Mouse (Mus musculus): ENCODE data around the gene Ube2u. TPM values are rescaled to one million over a fixed set of nuclear protein-coding genes. Genes with fewer than 3 reads are reported as not detected.

The Ube2u gene
- polyA plus RNA-seq, 1 experiment from 2014 or later: 1.3 TPM

DNA sequence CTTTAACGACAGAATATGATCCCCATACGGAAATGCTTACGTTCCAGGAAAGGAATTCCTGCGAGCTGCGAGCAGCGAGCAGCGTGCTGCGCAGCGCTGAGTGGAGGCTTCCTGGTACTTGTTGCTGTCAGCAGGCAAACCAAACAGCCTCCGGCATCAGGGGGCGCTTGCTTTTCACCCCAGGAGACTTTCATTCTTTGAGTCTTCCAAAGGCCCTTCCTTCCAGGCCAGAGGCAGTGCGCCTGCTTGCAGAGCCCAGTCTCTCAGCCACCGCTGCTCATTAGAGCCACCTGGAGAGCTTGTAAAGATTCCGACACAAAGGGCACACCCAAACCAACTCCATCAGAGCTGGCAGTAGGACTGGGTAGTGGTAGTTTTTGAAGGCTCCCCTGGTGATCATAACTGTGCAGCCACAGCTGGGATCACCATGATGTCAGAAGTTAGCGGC is 48.9 kb downstream of the Ube2u start:
- peak overlapping the region; percentile 24; the same call in 1 of the 2 replicates for H3K9ac ChIP-seq (ENCODE audit: low read depth, low read length)
- ATAC-seq (ENCODE audit: low FRiP score, low TSS enrichment): peak; percentile 68
- no peaks in the 10 kb centered on the region for H3K9me3 ChIP-seq (ENCODE audit: control insufficient read depth, low read length)
- H3K4me3 ChIP-seq (ENCODE audit: low read length): peak overlapping the region; percentile 14; the same call in 1 of the 2 replicates
- WGBS: 8% methylated on average over 15 of the region's 15 CpGs
- no peaks in the 10 kb centered on the region for H3K36me3 ChIP-seq (ENCODE audit: control insufficient read depth, insufficient read depth, low read length)
- H3K4me2 ChIP-seq (replicated peaks; ENCODE audit: low read depth, low read length): peak overlapping the region; percentile 37
- no peak overlapping the region; the same call in 1 of the 2 replicates for H3K27ac ChIP-seq (ENCODE audit: low read depth, low read length)
- no peaks in the 10 kb centered on the region for H3K4me1 ChIP-seq (ENCODE audit: control insufficient read depth, insufficient read depth, low read length)
- peaks cover 3% of the 10 kb centered on the region; the same call in 1 of the 2 replicates for H3K27me3 ChIP-seq (ENCODE audit: control insufficient read depth, insufficient read depth, low read length)

DNA sequence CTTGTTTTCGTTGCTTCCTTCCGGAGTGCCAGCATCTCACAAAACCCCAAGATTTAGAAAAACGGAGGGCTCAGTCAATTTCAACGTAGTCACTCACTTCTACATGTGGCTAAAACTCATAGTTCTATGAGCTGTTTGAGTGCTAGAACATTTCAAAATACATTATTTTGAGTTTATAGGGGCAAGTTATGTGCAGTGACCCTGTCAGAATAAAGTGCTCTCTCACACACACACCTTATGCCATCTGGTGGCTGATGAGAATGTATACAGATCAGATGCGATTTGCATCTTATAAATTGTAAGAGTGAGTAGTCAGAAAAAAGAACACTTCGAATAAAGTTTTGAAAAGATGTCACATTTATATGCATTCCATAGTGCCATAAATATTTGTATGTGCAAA is 55.0 kb downstream of the Ube2u start:
- 77% methylated on average over 6 of the region's 6 CpGs for WGBS
- H3K27ac ChIP-seq (ENCODE audit: low read depth, low read length): no peak overlapping the region
- H3K4me2 ChIP-seq (replicated peaks; ENCODE audit: low read depth, low read length): no peak overlapping the region
- H3K9me3 ChIP-seq (ENCODE audit: control insufficient read depth, low read length): no peaks in the 10 kb centered on the region
- no peak overlapping the region for H3K4me3 ChIP-seq (ENCODE audit: low read length)
- no peak for ATAC-seq (ENCODE audit: low FRiP score, low TSS enrichment)
- H3K27me3 ChIP-seq (ENCODE audit: control insufficient read depth, insufficient read depth, low read length): no peaks in the 10 kb centered on the region
- no peak overlapping the region for H3K9ac ChIP-seq (ENCODE audit: low read depth, low read length)
- H3K36me3 ChIP-seq (ENCODE audit: control insufficient read depth, insufficient read depth, low read length): no peaks in the 10 kb centered on the region
- no peaks in the 10 kb centered on the region for H3K4me1 ChIP-seq (ENCODE audit: control insufficient read depth, insufficient read depth, low read length)

DNA sequence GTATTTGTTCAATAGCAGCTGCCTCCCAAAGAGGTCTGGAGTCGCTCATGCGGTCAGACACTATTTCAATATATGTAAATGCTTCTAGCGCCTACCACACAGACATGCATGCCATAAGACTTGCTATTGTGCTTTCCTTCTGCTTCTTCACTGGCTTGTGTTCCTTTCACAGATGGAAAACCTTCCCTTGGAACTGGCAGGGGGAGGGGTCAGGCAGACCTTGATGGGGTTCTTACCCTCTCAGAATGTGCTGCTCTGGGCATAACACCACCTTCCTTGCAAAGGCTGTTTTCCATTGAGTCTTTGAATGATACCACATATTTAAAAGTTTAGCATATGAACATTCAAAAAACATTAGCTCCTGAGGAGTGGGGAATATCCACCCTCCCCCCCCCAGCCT is 56.3 kb downstream of the Ube2u start:
- Histone ChIP-seq H3K4me3 (ENCODE audit: low read length) (no peak overlapping the region), H3K4me2 (replicated peaks; ENCODE audit: low read depth, low read length) (no peak overlapping the region), H3K36me3 (ENCODE audit: control insufficient read depth, insufficient read depth, low read length) (no peaks in the 10 kb centered on the region), H3K27ac (ENCODE audit: low read depth, low read length) (no peak overlapping the region), H3K27me3 (ENCODE audit: control insufficient read depth, insufficient read depth, low read length) (no peaks in the 10 kb centered on the region), H3K4me1 (ENCODE audit: control insufficient read depth, insufficient read depth, low read length) (no peaks in the 10 kb centered on the region), H3K9me3 (ENCODE audit: control insufficient read depth, low read length) (no peaks in the 10 kb centered on the region), H3K9ac (ENCODE audit: low read depth, low read length) (no peak overlapping the region)
- 86% methylated on average over 3 of the region's 3 CpGs for WGBS
- no peak for ATAC-seq (ENCODE audit: low FRiP score, low TSS enrichment)

DNA sequence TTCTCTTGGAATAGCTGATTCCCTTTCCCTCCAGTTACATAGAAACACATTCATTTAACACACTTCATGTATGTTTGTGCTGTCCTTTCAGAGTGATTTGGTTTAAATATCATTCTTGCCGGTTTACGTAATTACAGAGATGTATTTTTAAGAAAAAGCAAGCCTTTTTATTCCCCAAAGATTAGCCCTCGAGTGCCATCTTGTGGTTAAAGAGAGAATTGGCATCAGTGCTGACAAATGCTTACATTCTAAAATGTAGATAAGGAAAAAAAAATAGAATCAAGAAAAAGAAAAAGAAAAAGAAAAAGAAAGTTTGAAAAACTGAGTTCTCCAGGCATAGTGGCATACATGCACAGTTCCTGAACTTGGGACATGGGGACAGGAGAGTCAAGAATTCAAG is 59.2 kb downstream of the Ube2u start:
- H3K4me2 ChIP-seq (replicated peaks; ENCODE audit: low read depth, low read length): no peak overlapping the region
- H3K4me3 ChIP-seq (ENCODE audit: low read length): no peak overlapping the region
- H3K27me3 ChIP-seq (ENCODE audit: control insufficient read depth, insufficient read depth, low read length): no peaks in the 10 kb centered on the region
- H3K27ac ChIP-seq (ENCODE audit: low read depth, low read length): no peak overlapping the region
- H3K4me1 ChIP-seq (ENCODE audit: control insufficient read depth, insufficient read depth, low read length): no peaks in the 10 kb centered on the region
- no peaks in the 10 kb centered on the region for H3K9me3 ChIP-seq (ENCODE audit: control insufficient read depth, low read length)
- ATAC-seq (ENCODE audit: low FRiP score, low TSS enrichment): no peak
- no peak overlapping the region for H3K9ac ChIP-seq (ENCODE audit: low read depth, low read length)
- no peaks in the 10 kb centered on the region for H3K36me3 ChIP-seq (ENCODE audit: control insufficient read depth, insufficient read depth, low read length)
- 5% methylated on average over 3 of the region's 3 CpGs for WGBS

DNA sequence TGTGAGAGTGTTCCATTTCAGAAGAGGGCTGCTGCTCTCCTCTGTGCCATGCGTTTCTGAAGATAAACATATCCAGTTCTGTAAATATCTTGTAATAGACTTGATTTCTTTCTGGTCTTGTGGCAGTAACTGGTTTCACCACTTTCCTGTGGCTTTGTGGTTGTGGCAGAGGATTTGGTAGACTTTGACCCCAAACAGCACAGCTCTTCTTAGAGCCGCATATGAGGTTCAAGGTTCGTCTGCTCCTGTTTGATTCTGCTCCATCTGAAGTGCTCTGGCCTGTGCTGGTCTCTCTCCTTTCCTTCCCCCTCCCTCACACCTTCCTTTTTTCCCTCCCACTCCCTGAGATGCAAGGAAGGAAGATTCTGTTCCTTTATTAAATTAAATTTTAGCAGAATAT is 60.8 kb downstream of the Ube2u start:
- no peak overlapping the region for H3K9ac ChIP-seq (ENCODE audit: low read depth, low read length)
- H3K36me3 ChIP-seq (ENCODE audit: control insufficient read depth, insufficient read depth, low read length): no peaks in the 10 kb centered on the region
- no peak overlapping the region for H3K4me2 ChIP-seq (replicated peaks; ENCODE audit: low read depth, low read length)
- ATAC-seq (ENCODE audit: low FRiP score, low TSS enrichment): no peak
- no peaks in the 10 kb centered on the region for H3K27me3 ChIP-seq (ENCODE audit: control insufficient read depth, insufficient read depth, low read length)
- WGBS: 75% methylated on average over 3 of the region's 3 CpGs
- H3K27ac ChIP-seq (ENCODE audit: low read depth, low read length): no peak overlapping the region
- no peak overlapping the region for H3K4me3 ChIP-seq (ENCODE audit: low read length)
- H3K4me1 ChIP-seq (ENCODE audit: control insufficient read depth, insufficient read depth, low read length): no peaks in the 10 kb centered on the region
- H3K9me3 ChIP-seq (ENCODE audit: control insufficient read depth, low read length): no peaks in the 10 kb centered on the region

DNA sequence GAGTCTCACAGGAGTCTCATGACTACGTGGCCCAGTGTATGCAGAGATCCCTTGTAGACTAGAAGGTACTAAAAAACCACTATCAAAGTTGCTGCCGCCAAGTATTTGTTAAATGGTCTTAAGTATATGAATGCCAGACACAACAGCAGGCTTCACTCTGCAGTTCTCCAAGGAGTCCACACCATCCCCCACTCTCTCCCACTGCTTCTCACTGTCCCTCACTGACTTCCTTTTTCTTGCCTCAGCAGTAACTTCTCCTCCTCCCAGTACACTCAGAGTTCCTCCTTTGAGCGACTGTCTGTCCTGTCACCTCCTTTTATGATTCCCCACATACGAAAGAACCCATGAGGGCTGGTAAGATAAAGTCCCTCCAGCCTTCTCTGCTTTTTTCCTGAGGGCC is 69.3 kb downstream of the Ube2u start:
- H3K4me1 ChIP-seq (ENCODE audit: control insufficient read depth, insufficient read depth, low read length): no peaks in the 10 kb centered on the region
- 47% methylated on average over 4 of the region's 4 CpGs for WGBS
- no peak overlapping the region for H3K4me3 ChIP-seq (ENCODE audit: low read length)

DNA sequence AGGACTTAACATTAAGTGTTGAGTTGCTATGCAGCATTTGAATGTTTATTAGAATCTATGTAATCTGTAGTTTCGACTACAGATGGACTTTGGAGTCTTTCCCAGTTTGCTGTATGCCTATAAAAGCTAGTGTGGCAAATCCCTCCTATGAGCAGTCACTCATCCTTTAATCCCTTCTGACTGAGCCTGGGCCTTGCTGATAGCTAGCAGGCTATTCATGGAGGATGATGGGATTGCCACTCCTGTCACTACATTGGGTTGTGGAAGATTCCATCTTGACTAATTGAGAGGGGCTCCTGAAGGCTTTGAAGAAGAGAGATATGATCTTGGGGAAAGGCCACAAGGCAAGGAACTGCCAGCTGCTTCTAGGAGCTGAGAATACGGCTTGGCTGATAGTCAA is 74.6 kb downstream of the Ube2u start:
- H3K4me2 ChIP-seq (replicated peaks; ENCODE audit: low read depth, low read length): no peak overlapping the region
- no peak for ATAC-seq (ENCODE audit: low FRiP score, low TSS enrichment)
- H3K36me3 ChIP-seq (ENCODE audit: control insufficient read depth, insufficient read depth, low read length): no peaks in the 10 kb centered on the region
- 82% methylated on average over 2 of the region's 2 CpGs for WGBS
- no peaks in the 10 kb centered on the region for H3K9me3 ChIP-seq (ENCODE audit: control insufficient read depth, low read length)
- H3K27me3 ChIP-seq (ENCODE audit: control insufficient read depth, insufficient read depth, low read length): no peaks in the 10 kb centered on the region
- H3K9ac ChIP-seq (ENCODE audit: low read depth, low read length): no peak overlapping the region
- H3K4me1 ChIP-seq (ENCODE audit: control insufficient read depth, insufficient read depth, low read length): no peaks in the 10 kb centered on the region
- H3K27ac ChIP-seq (ENCODE audit: low read depth, low read length): no peak overlapping the region
- H3K4me3 ChIP-seq (ENCODE audit: low read length): no peak overlapping the region

More for the DNA sequence above, 69.3 kb downstream of the Ube2u start:
- H3K27me3 ChIP-seq (ENCODE audit: control insufficient read depth, insufficient read depth, low read length): no peaks in the 10 kb centered on the region
- no peak overlapping the region for H3K27ac ChIP-seq (ENCODE audit: low read depth, low read length)
- no peaks in the 10 kb centered on the region for H3K9me3 ChIP-seq (ENCODE audit: control insufficient read depth, low read length)
- H3K4me2 ChIP-seq (replicated peaks; ENCODE audit: low read depth, low read length): no peak overlapping the region
- no peak overlapping the region for H3K9ac ChIP-seq (ENCODE audit: low read depth, low read length)
- no peaks in the 10 kb centered on the region for H3K36me3 ChIP-seq (ENCODE audit: control insufficient read depth, insufficient read depth, low read length)
- no peak for ATAC-seq (ENCODE audit: low FRiP score, low TSS enrichment)

DNA sequence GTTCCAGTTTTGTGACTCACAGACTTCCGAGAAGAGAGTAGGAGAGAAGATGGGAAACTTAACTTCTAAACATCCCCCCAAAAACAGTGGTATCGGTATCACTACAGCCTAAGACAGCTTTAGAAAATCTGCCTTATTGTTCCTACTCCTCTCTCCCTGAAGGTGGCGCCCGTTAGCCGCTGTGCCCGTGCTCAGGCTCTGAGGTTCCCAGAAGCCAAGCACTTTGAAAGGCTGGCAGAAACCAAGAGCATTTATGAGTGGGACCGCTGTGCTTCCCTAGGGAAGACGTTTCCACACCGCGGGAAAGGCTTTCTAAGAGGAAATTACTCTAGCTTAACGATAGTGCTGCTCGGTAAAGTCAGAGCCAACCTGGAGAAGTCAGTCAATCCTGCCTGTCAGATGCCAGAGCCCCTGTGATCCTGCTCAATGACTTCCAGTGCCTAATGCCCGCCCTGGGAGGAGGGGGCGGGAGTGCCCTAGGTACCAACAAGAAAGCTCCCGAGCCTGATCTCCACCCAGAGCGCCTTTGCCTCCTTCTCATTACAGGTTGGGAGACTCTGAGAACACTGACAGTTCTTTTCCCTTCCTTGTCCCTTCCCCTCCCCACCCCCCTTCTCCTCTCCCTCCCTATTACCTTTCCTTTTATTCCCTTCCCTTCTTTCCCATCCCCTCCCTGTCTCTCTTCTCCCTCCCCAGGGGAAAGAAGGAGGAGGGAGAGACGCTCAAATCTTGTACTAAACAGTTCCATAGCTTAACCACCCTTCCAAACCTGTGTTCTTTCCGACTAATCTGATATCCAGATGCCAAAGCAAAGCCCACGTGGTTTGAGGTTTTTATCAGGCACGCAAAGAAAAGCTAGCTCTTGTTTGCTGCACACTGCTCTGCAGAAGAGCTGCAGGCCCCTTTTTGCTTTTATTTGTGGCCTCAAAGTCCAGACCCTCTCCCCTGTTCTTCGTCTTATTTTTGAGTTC is 109.9 kb downstream of the Ube2u start:
- Histone ChIP-seq H3K27me3 (ENCODE audit: control insufficient read depth, insufficient read depth, low read length) (no peaks in the 10 kb centered on the region), H3K9ac (ENCODE audit: low read depth, low read length) (no peak overlapping the region; the same call in 1 of the 2 replicates), H3K4me2 (replicated peaks; ENCODE audit: low read depth, low read length) (peak overlapping the region; percentile 65), H3K27ac (ENCODE audit: low read depth, low read length) (no peak overlapping the region), H3K36me3 (ENCODE audit: control insufficient read depth, insufficient read depth, low read length) (no peaks in the 10 kb centered on the region), H3K4me1 (ENCODE audit: control insufficient read depth, insufficient read depth, low read length) (0 out of 2 replicates have a peak, but pooled peaks cover 5% of the 10 kb centered on the region), H3K9me3 (ENCODE audit: control insufficient read depth, low read length) (no peaks in the 10 kb centered on the region), H3K4me3 (ENCODE audit: low read length) (peak overlapping the region; percentile 32)
- ATAC-seq (ENCODE audit: low FRiP score, low TSS enrichment): peak; percentile 87
- WGBS: 5% methylated on average over 21 of the region's 21 CpGs

DNA sequence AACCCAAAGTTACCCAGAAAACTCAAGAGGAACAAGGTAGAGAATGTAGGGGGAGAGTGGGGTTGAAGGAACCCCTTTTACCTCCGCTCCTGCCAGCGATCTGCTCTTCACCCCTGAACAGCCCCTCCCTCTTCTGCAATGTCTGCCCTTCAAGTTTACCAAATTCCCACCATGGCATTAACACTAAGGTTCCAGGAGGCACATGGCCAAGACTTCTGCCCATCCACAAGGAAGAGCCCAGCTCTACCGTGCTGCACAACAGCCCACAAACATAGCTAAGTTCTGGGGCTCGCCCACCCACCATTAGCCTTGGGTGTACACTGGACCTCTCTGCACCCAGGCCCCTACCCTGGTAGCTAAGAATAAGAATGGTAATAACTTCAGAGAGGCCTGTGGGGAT is 117.1 kb downstream of the Ube2u start:
- no peak overlapping the region for H3K27ac ChIP-seq (ENCODE audit: low read depth, low read length)
- no peaks in the 10 kb centered on the region for H3K27me3 ChIP-seq (ENCODE audit: control insufficient read depth, insufficient read depth, low read length)
- no peaks in the 10 kb centered on the region for H3K9me3 ChIP-seq (ENCODE audit: control insufficient read depth, low read length)
- 89% methylated on average over 4 of the region's 4 CpGs for WGBS
- no peaks in the 10 kb centered on the region for H3K36me3 ChIP-seq (ENCODE audit: control insufficient read depth, insufficient read depth, low read length)
- H3K4me3 ChIP-seq (ENCODE audit: low read length): no peak overlapping the region
- no peak overlapping the region for H3K4me2 ChIP-seq (replicated peaks; ENCODE audit: low read depth, low read length)
- ATAC-seq (ENCODE audit: low FRiP score, low TSS enrichment): no peak
- H3K4me1 ChIP-seq (ENCODE audit: control insufficient read depth, insufficient read depth, low read length): no peaks in the 10 kb centered on the region
- no peak overlapping the region for H3K9ac ChIP-seq (ENCODE audit: low read depth, low read length)
